Mouse (Mus musculus): ENCODE data around the gene Ackr4. TPM values are rescaled to one million over a fixed set of nuclear protein-coding genes. Genes with fewer than 3 reads are reported as not detected.

Gene Ackr4
- polyA plus RNA-seq, 1 experiment from 2014 or later = 1.1 TPM

DNA sequence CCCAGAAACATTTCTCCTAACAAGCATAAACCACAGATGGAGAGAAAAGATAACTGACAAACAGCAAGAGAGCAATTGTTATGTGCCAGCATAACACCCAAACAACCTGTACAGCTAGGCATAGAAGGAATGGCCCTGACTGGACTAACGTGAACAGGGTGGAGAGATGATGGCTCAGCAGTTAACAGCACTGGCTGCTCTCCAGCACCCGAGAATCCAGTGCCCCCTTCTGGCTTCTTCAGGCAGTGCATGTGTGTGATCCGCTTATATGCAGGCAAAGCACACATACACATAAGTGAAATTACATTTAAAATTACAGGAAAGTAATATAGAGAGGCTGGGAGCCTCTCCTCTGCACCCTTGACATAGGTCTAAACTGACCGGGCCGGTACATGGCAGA, 47.4 kb downstream of the Ackr4 start:
- Histone ChIP-seq H3K27ac (ENCODE audit: low read length) (no peak overlapping the region), H3K4me1 (ENCODE audit: control insufficient read depth, insufficient read depth, low read length) (no peaks in the 10 kb centered on the region), H3K9ac (replicated peaks; ENCODE audit: low read depth, low read length) (no peak overlapping the region), H3K27me3 (ENCODE audit: control insufficient read depth, insufficient read depth, low read length) (no peaks in the 10 kb centered on the region), H3K4me3 (ENCODE audit: low read depth, low read length) (no peak overlapping the region), H3K4me2 (replicated peaks; ENCODE audit: low read depth, low read length) (no peak overlapping the region), H3K36me3 (ENCODE audit: control insufficient read depth, insufficient read depth, low read length) (no peaks in the 10 kb centered on the region), H3K9me3 (ENCODE audit: control insufficient read depth, low read depth, low read length) (no peaks in the 10 kb centered on the region)
- no peak for ATAC-seq (ENCODE audit: insufficient number of reproducible peaks, insufficient read depth, low FRiP score, low read depth)
- 52% methylated on average over 5 of the region's 5 CpGs for WGBS

DNA sequence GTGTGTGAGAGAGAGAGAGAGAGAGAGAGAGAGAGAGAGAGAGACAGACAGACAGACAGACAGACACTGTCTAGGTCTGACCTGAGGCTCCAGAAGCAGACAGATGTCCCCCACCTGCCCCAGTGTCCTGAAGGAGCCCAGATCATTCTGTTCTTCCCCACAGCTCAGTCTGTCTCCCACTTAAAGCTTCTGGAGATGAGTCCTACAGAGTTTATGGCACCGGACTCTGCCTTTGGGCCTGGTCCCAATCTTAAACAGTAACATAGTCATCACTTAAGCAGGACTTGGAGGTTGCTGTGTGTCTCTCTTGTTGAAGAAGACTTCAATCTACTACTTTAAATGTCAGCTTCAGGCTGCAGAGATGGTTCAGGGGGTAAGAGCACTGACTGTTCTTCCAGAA, 48.0 kb downstream of the Ackr4 start:
- H3K4me3 ChIP-seq (ENCODE audit: low read depth, low read length) = no peak overlapping the region
- no peaks in the 10 kb centered on the region for H3K4me1 ChIP-seq (ENCODE audit: control insufficient read depth, insufficient read depth, low read length)
- no peaks in the 10 kb centered on the region for H3K27me3 ChIP-seq (ENCODE audit: control insufficient read depth, insufficient read depth, low read length)
- H3K36me3 ChIP-seq (ENCODE audit: control insufficient read depth, insufficient read depth, low read length) = no peaks in the 10 kb centered on the region
- 95% methylated on average over 1 of the region's 1 CpGs for WGBS
- H3K9me3 ChIP-seq (ENCODE audit: control insufficient read depth, low read depth, low read length) = no peaks in the 10 kb centered on the region
- H3K9ac ChIP-seq (replicated peaks; ENCODE audit: low read depth, low read length) = no peak overlapping the region
- ATAC-seq (ENCODE audit: insufficient number of reproducible peaks, insufficient read depth, low FRiP score, low read depth) = no peak
- H3K4me2 ChIP-seq (replicated peaks; ENCODE audit: low read depth, low read length) = no peak overlapping the region
- no peak overlapping the region for H3K27ac ChIP-seq (ENCODE audit: low read length)

DNA sequence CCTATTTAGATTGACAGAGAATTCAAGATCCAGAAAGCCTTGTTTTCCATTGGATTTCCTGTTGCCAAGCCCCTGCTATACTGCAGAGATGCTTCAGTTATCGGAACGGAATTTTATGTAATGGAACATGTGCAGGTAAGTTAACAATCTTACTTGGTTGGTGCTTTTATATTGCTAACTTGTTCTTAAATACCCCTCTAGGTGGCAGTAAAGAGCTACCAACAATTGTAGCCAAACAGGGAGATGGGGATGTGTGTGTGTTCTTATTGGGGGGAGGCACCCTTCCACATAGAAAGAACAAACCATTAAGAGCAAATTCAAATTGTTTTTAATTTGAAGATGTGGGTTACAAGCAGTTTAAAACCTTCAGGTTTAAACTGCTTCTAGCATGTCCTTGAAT, 50.9 kb downstream of the Ackr4 start:
- no peaks in the 10 kb centered on the region for H3K9me3 ChIP-seq (ENCODE audit: control insufficient read depth, low read depth, low read length)
- ATAC-seq (ENCODE audit: insufficient number of reproducible peaks, insufficient read depth, low FRiP score, low read depth) = no peak
- H3K4me3 ChIP-seq (ENCODE audit: low read depth, low read length) = no peak overlapping the region
- no peak overlapping the region for H3K4me2 ChIP-seq (replicated peaks; ENCODE audit: low read depth, low read length)
- no peak overlapping the region for H3K27ac ChIP-seq (ENCODE audit: low read length)
- WGBS = 64% methylated on average over 2 of the region's 2 CpGs
- H3K27me3 ChIP-seq (ENCODE audit: control insufficient read depth, insufficient read depth, low read length) = no peaks in the 10 kb centered on the region
- no peaks in the 10 kb centered on the region for H3K4me1 ChIP-seq (ENCODE audit: control insufficient read depth, insufficient read depth, low read length)
- H3K36me3 ChIP-seq (ENCODE audit: control insufficient read depth, insufficient read depth, low read length) = no peaks in the 10 kb centered on the region
- H3K9ac ChIP-seq (replicated peaks; ENCODE audit: low read depth, low read length) = no peak overlapping the region

DNA sequence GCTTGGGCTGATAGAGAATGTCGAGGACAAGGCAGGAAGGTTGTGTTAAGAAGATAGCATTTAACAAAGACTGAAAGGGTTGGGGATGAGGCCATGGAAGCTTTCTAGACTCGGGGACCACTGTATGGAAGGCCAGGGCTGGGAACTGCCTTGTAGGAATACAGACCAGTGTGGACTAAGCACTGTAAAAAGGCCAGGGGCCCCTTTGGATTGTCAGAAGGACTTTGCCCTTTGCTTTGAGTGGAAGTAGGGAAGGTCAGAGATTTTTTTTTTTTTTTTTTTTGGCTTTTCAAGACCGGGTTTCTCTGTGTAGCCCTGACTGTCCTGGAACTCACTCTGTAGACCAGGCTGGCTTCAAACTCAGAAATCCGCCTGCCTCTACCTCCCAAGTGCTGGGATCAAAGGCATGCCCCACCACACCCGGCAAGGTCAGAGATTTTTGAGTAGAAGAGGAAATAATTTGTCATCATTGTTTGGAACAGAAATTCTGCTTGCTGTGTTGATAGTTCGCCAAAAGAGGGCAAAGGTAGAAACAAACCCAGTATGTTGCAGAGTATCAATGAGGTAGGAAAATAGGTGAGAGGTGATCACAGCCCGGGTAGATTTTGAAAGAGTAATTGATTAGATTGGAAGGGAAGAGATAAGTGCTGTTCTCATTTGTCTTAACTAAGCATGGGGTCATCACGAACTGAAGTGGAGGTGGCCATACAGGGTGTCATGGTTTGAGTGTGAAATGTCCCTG, 55.7 kb downstream of the Ackr4 start:
- Histone ChIP-seq H3K4me3 (ENCODE audit: low read depth, low read length) (no peak overlapping the region), H3K36me3 (ENCODE audit: control insufficient read depth, insufficient read depth, low read length) (no peaks in the 10 kb centered on the region), H3K9me3 (ENCODE audit: control insufficient read depth, low read depth, low read length) (no peaks in the 10 kb centered on the region), H3K4me2 (replicated peaks; ENCODE audit: low read depth, low read length) (no peak overlapping the region), H3K27me3 (ENCODE audit: control insufficient read depth, insufficient read depth, low read length) (no peaks in the 10 kb centered on the region), H3K9ac (replicated peaks; ENCODE audit: low read depth, low read length) (no peak overlapping the region), H3K27ac (ENCODE audit: low read length) (no peak overlapping the region), H3K4me1 (ENCODE audit: control insufficient read depth, insufficient read depth, low read length) (no peaks in the 10 kb centered on the region)
- ATAC-seq (ENCODE audit: insufficient number of reproducible peaks, insufficient read depth, low FRiP score, low read depth) = no peak
- WGBS = 67% methylated on average over 8 of the region's 8 CpGs

DNA sequence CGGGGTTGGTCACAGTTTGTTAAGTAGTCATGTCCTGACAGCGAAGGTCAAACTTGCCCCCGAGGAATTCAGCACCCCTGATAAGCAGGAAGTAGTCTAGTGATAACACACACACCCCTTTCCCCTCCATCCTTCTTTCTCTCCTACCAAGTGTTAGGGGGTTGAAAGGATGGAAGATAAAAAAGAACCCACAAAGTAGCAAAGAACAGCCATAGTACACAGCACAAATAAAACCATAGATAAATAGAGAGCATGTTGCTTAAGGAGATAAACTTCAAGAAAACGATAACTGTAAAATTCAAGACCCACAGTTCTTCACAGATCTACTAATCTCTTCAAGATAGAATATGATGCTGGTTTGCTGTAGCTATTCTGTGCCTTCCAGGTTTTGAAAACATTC, 56.5 kb downstream of the Ackr4 start:
- H3K36me3 ChIP-seq (ENCODE audit: control insufficient read depth, insufficient read depth, low read length) = no peaks in the 10 kb centered on the region
- no peak for ATAC-seq (ENCODE audit: insufficient number of reproducible peaks, insufficient read depth, low FRiP score, low read depth)
- WGBS = 73% methylated on average over 4 of the region's 4 CpGs

DNA sequence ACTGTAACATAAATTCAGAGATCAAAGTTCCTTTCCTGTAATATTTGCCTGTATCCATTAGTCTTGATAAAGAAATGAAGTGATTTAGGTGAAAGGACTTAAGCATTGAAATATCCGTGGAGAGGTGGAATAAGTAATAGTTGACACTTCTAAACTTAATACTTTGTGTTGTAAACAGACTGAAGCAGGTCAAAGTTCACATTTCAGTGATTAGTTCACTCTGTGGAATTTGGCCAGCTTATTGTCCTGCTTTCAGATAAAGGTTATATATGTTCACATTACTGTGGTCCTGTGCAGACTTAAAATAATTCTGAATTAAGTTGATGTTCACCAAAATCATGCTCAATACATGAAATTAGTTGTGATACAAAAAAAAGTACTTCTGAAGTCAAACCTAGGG, 62.2 kb downstream of the Ackr4 start:
- Histone ChIP-seq H3K36me3 (ENCODE audit: control insufficient read depth, insufficient read depth, low read length) (peaks cover 9% of the 10 kb centered on the region; the same call in 1 of the 2 replicates), H3K27ac (ENCODE audit: low read length) (no peak overlapping the region), H3K9ac (replicated peaks; ENCODE audit: low read depth, low read length) (no peak overlapping the region), H3K9me3 (ENCODE audit: control insufficient read depth, low read depth, low read length) (no peaks in the 10 kb centered on the region), H3K4me1 (ENCODE audit: control insufficient read depth, insufficient read depth, low read length) (peaks cover 14% of the 10 kb centered on the region), H3K4me3 (ENCODE audit: low read depth, low read length) (no peak overlapping the region), H3K27me3 (ENCODE audit: control insufficient read depth, insufficient read depth, low read length) (no peaks in the 10 kb centered on the region), H3K4me2 (replicated peaks; ENCODE audit: low read depth, low read length) (no peak overlapping the region)
- no peak for ATAC-seq (ENCODE audit: insufficient number of reproducible peaks, insufficient read depth, low FRiP score, low read depth)
- 22% methylated on average over 1 of the region's 1 CpGs for WGBS

More for the DNA sequence above, 56.5 kb downstream of the Ackr4 start:
- Histone ChIP-seq H3K27me3 (ENCODE audit: control insufficient read depth, insufficient read depth, low read length) (no peaks in the 10 kb centered on the region), H3K9ac (replicated peaks; ENCODE audit: low read depth, low read length) (no peak overlapping the region), H3K4me1 (ENCODE audit: control insufficient read depth, insufficient read depth, low read length) (no peaks in the 10 kb centered on the region), H3K4me2 (replicated peaks; ENCODE audit: low read depth, low read length) (no peak overlapping the region), H3K27ac (ENCODE audit: low read length) (no peak overlapping the region), H3K4me3 (ENCODE audit: low read depth, low read length) (no peak overlapping the region), H3K9me3 (ENCODE audit: control insufficient read depth, low read depth, low read length) (no peaks in the 10 kb centered on the region)

DNA sequence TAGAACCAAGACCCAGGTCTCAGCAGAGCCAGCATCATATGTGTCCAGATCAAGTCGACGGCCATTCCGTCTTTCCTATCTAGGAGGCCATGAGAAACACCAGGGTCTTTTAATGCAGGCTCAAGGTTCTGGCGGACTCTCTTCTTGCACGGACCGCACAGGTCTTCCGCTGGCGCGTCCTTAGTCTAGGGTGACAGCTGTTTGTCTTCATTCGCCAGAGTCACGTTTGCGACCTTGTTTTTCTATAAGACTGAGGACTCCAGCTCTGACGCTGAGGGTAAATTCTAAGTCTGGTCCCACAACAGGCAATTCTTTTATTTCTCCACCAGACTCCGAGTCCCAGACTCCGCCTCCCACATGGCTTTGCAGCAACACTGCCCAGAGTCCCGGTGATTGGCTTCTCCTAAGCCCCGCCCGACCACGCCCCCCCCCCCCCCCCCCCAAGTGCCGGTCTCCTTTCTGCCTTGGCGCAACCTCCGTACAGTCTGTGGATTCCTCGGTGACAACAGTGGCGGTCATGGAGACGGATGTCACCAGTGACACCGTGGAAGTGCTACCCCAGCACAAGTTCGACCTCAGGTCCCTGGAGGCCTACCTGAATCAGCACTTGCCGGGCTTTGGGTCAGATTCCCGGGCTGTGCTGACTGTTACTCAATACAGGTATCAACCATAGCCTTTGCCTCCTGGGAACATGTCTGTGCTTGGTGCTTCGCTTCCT, 63.3 kb downstream of the Ackr4 start, which contains the start of gene Acad11:
Gene Acad11, plus strand, starts transcription at position 134 of the 718 bp plus-strand sequence.
- Histone ChIP-seq H3K9me3 (ENCODE audit: control insufficient read depth, low read depth, low read length) (no peaks in the 10 kb centered on the region), H3K27me3 (ENCODE audit: control insufficient read depth, insufficient read depth, low read length) (no peaks in the 10 kb centered on the region), H3K4me3 (ENCODE audit: low read depth, low read length) (peak within 1 kb of the TSS; percentile 98), H3K36me3 (ENCODE audit: control insufficient read depth, insufficient read depth, low read length) (peaks cover 10% of the 10 kb centered on the region; the same call in 1 of the 2 replicates), H3K27ac (ENCODE audit: low read length) (peak within 1 kb of the TSS; percentile 66), H3K4me2 (replicated peaks; ENCODE audit: low read depth, low read length) (peak within 1 kb of the TSS; percentile 71), H3K9ac (replicated peaks; ENCODE audit: low read depth, low read length) (peak within 1 kb of the TSS; percentile 66), H3K4me1 (ENCODE audit: control insufficient read depth, insufficient read depth, low read length) (peaks cover 14% of the 10 kb centered on the region)
- WGBS = 1% methylated on average over 27 of the region's 30 CpGs
- ATAC-seq (ENCODE audit: insufficient number of reproducible peaks, insufficient read depth, low FRiP score, low read depth) = peak; percentile 94

DNA sequence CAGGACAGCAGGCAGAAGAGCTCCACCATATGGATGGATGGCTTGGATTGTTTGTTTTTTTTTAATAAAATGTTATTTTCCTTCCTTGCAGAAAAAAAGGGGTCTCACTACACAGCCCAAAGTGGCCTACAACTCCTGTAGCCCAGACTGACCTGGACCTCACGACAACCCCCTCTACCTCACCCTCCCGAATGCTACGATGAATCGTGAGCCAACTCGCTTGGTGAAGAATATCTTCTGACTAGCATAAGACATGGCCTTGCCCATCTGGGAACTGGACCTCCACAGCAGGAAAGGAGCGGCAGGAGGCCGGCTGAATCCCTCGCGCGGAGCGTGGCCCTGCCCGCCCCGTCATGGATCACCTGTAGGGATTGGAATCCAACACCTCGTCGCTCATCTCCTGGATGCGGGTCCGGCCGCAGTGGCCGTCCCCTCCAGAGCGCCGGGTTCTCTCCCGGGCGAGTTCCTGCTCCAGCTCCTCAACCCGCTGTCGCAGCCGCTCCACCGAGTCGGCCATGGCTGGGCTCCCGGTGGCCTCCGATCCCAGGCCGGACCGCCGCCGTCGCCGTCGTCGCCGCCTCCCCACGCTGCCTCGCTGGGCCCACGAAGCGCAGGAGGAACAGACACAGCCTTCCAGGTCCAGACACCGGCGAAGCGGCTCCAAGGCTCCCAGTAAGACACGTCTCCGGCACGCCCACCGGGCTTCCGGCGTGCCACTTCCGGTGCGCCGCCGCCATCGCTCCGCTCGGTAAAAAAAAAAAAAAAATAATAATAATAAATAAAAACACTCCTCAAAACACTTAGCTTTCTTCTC, 64.1 kb downstream of the Ackr4 start, which contains the start of gene Uba5:
Gene Uba5, minus strand, starts transcription at position 705 of the 814 bp plus-strand sequence.
- ATAC-seq (ENCODE audit: insufficient number of reproducible peaks, insufficient read depth, low FRiP score, low read depth) = peak; percentile 70; the same call in 1 of the 2 replicates
- under 1% methylated on average over 59 of the region's 59 CpGs for WGBS

More for the DNA sequence above, 64.1 kb downstream of the Ackr4 start, which contains the start of gene Uba5:
- Histone ChIP-seq H3K4me1 (ENCODE audit: control insufficient read depth, insufficient read depth, low read length) (peaks cover 14% of the 10 kb centered on the region), H3K27me3 (ENCODE audit: control insufficient read depth, insufficient read depth, low read length) (no peaks in the 10 kb centered on the region), H3K27ac (ENCODE audit: low read length) (peak within 1 kb of the TSS; percentile 66), H3K4me3 (ENCODE audit: low read depth, low read length) (peak within 1 kb of the TSS; percentile 98), H3K4me2 (replicated peaks; ENCODE audit: low read depth, low read length) (peak within 1 kb of the TSS; percentile 71), H3K36me3 (ENCODE audit: control insufficient read depth, insufficient read depth, low read length) (peaks cover 16% of the 10 kb centered on the region; the same call in 1 of the 2 replicates), H3K9ac (replicated peaks; ENCODE audit: low read depth, low read length) (peak within 1 kb of the TSS; percentile 66), H3K9me3 (ENCODE audit: control insufficient read depth, low read depth, low read length) (no peaks in the 10 kb centered on the region)

All from stomach, embryonic 14.5 days (tissue).